In genomic region chrX:12122594-12123331, GRCm38 (mm10) we compare ENCODE assay signal across 8 mouse cellular contexts. TPM values are rescaled to one million over a fixed set of nuclear protein-coding genes. Genes with fewer than 3 reads are reported as not detected.
DNase-seq lines count a peak whose midpoint lies in the region; ATAC-seq and TF ChIP-seq lines count a peak whose summit lies in the region.

No protein-coding gene starts in this region.

- H3K9ac ChIP-seq in ES-Bruce4 (ENCODE audit: low read depth, poor library complexity, severe bottlenecking) = 0 out of 2 replicates have a peak overlapping the region, but pooled peaks have one; percentile 21
- no peak overlapping the region for H3K9ac ChIP-seq in forebrain, embryonic 14.5 days (ENCODE audit: low read length)
- H3K9ac ChIP-seq in intestine, embryonic 16.5 days (ENCODE audit: low read depth, low read length) = peak overlapping the region; percentile 64

- 13% methylated on average over 21 of the region's 21 CpGs for WGBS in forebrain, embryonic 14.5 days
- WGBS in intestine, embryonic 16.5 days = 10% methylated on average over 21 of the region's 21 CpGs

- H3K4me1 ChIP-seq in ES-Bruce4 (ENCODE audit: control insufficient read depth, insufficient read depth, low read length) = peaks cover 2% of the 10 kb centered on the region
- H3K4me1 ChIP-seq in forebrain, embryonic 14.5 days (ENCODE audit: control insufficient read depth, insufficient read depth, low read length) = peaks cover 3% of the 10 kb centered on the region
- H3K4me1 ChIP-seq in intestine, embryonic 16.5 days (ENCODE audit: control insufficient read depth, insufficient read depth, low read length) = peaks cover 16% of the 10 kb centered on the region

- no peaks in the 10 kb centered on the region for H3K36me3 ChIP-seq in ES-Bruce4 (ENCODE audit: control insufficient read depth, insufficient read depth, low read length, poor library complexity, severe bottlenecking)
- H3K36me3 ChIP-seq in forebrain, embryonic 14.5 days (ENCODE audit: control insufficient read depth, insufficient read depth, low read length) = no peaks in the 10 kb centered on the region
- H3K36me3 ChIP-seq in intestine, embryonic 16.5 days (ENCODE audit: control insufficient read depth, insufficient read depth, low read length) = no peaks in the 10 kb centered on the region

- TF ChIP-seq POLR2A in ES-Bruce4 (IDR thresholded peaks at IDR 0.05; ENCODE audit: insufficient read depth, low read length) = no peak

- peak overlapping the region; percentile 30 for H3K4me2 ChIP-seq in forebrain, embryonic 14.5 days (ENCODE audit: low read length)
- H3K4me2 ChIP-seq in intestine, embryonic 16.5 days (ENCODE audit: low read depth, low read length) = peak overlapping the region; percentile 51

- TF ChIP-seq CTCF in ES-Bruce4 (IDR thresholded peaks at IDR 0.05; ENCODE audit: low read depth, low read length) = no peak

- H3K9me3 ChIP-seq in ES-Bruce4 (replicated peaks; ENCODE audit: control insufficient read depth, insufficient read depth, low read length, poor library complexity, severe bottlenecking) = no peaks in the 10 kb centered on the region
- no peaks in the 10 kb centered on the region for H3K9me3 ChIP-seq in forebrain, embryonic 14.5 days (replicated peaks; ENCODE audit: control insufficient read depth, low read length)
- no peaks in the 10 kb centered on the region for H3K9me3 ChIP-seq in intestine, embryonic 16.5 days (ENCODE audit: control insufficient read depth, low read length)

- H3K27ac ChIP-seq in ES-Bruce4 (ENCODE audit: insufficient read depth, low read length) = peak overlapping the region; percentile 68
- H3K27ac ChIP-seq in forebrain, embryonic 14.5 days (ENCODE audit: low read depth, low read length) = no peak overlapping the region
- peak overlapping the region; percentile 71 for H3K27ac ChIP-seq in intestine, embryonic 16.5 days (ENCODE audit: low read length)

- DNase-seq in adrenal gland, adult 2 months = peak; percentile 26
- no peak for DNase-seq in adrenal gland, postnatal 25 days
- peak; percentile 73 for DNase-seq in forebrain, embryonic 14.5 days (ENCODE audit: low spot score)
- peak; percentile 67 for DNase-seq in lung, postnatal 10 days
- DNase-seq in spleen, postnatal 36 days (ENCODE audit: low spot score in 2 of 2) = peak; percentile 16 to 18

- H3K27me3 ChIP-seq in ES-Bruce4 (ENCODE audit: control insufficient read depth, insufficient read depth, low read length, poor library complexity, severe bottlenecking) = peaks cover 13% of the 10 kb centered on the region
- 0 out of 2 replicates have a peak, but pooled peaks cover 10% of the 10 kb centered on the region for H3K27me3 ChIP-seq in forebrain, embryonic 14.5 days (replicated peaks; ENCODE audit: control insufficient read depth, insufficient read depth, low read length)
- peaks cover 13% of the 10 kb centered on the region for H3K27me3 ChIP-seq in intestine, embryonic 16.5 days (replicated peaks; ENCODE audit: control insufficient read depth, insufficient read depth, low read length)

- ATAC-seq in forebrain, embryonic 14.5 days = peak; percentile 76
- ATAC-seq in intestine, embryonic 16.5 days = peak; percentile 82
- no peak for ATAC-seq in cerebellum, adult (ENCODE audit: insufficient number of reproducible peaks, low FRiP score, low TSS enrichment)

- H3K4me3 ChIP-seq in ES-Bruce4 (ENCODE audit: low read depth, low read length) = peak overlapping the region; percentile 40
- H3K4me3 ChIP-seq in forebrain, embryonic 14.5 days (ENCODE audit: low read depth, low read length) = no peak overlapping the region
- peak overlapping the region; percentile 31 for H3K4me3 ChIP-seq in intestine, embryonic 16.5 days (ENCODE audit: low read length)

- no peak for TF ChIP-seq EP300 in ES-Bruce4 (IDR thresholded peaks at IDR 0.05; ENCODE audit: insufficient read depth, low read depth, low read length)

RNA-seq across cellular contexts. Expression of gene Bcor, which starts 37.4 kb away (rescaled TPM):
- 10 to 100 TPM; 11.8 to 16.9 TPM for total RNA-seq in adrenal gland, adult 2 months (2021)
- 7.5 and 9.3 TPM in 2 replicates for polyA plus RNA-seq in adrenal gland, adult 2 months (2012; rRNA removed)
- total RNA-seq in adrenal gland, postnatal 25 days (2021) = 22.0 and 22.7 TPM in 2 replicates
- polyA plus RNA-seq in ES-Bruce4 (2011; ENCODE audit: insufficient read depth, insufficient read length, low read depth, missing spikeins) = 14.9 and 15.8 TPM in 2 replicates
- polyA plus RNA-seq in forebrain, embryonic 14.5 days (2014; fragmentation: Nextera tagmentation; extraction: Ambion mirVana) = 17.5 and 18.8 TPM in 2 replicates
- polyA plus RNA-seq in intestine, embryonic 16.5 days (2015; fragmentation: Nextera tagmentation; extraction: Ambion mirVana) = 8.1 and 9.8 TPM in 2 replicates
